Mouse (Mus musculus) regulatory T cell (primary cell): ENCODE data around the gene 9830107B12Rik.

ENCODE experiments used
- in situ Hi-C: fragments of 300-600 bp; cut with MboI, MseI; formaldehyde crosslinking; loops from one replicate; pipeline ENCODE4 v1.15.1; 2025; ENCODE audit warnings: high pct_unique_total_duplicates

9830107B12Rik gene

GRCm38 (mm10) chr17:48094820-48095680 lies 51.0 kb downstream of the 9830107B12Rik start:
- in situ Hi-C loops, result loop anchor here (5.0 kb wide), 3 partner anchors 48 to 303 kb away; no protein-coding TSS in a partner anchor

- in situ Hi-C loops, result no loop called here
Measured at GRCm38 (mm10) chr17:48093286-48093817, 52.7 kb downstream of the 9830107B12Rik start.

GRCm38 (mm10) chr17:48090305-48090704 lies 55.8 kb downstream of the 9830107B12Rik start:
- in situ Hi-C loops, result no loop called here

GRCm38 (mm10) chr17:48089446-48089845 lies 56.6 kb downstream of the 9830107B12Rik start:
- in situ Hi-C loops, result no loop called here

- in situ Hi-C loops, result no loop called here
Measured at GRCm38 (mm10) chr17:48089019-48089418, 57.0 kb downstream of the 9830107B12Rik start, which contains the start of gene 1700067P10Rik. TSS of gene 1700067P10Rik (plus strand) at chr17:48089319.

- in situ Hi-C loops, result no loop called here
Measured at GRCm38 (mm10) chr17:48080626-48081025, 65.4 kb downstream of the 9830107B12Rik start.
